Mouse (Mus musculus) midbrain, embryonic 13.5 days (tissue): ENCODE results near the gene Arf3. TPM values are rescaled to one million over a fixed set of nuclear protein-coding genes. Genes with fewer than 3 reads are reported as not detected.

Experiments used
- ATAC-seq: fragments of 200-750 bp; cut with Nextera tagmentation; 2 replicates; pipeline ENCODE4 v1.8.0; 2017; ENCODE audit warnings: mild to moderate bottlenecking, moderate TSS enrichment, moderate library complexity
- H3K27ac ChIP-seq: fragments of 300-500 bp; sonication (generic); 2 replicates; pipeline ENCODE4 v1.5.1; 2015; ENCODE audit warnings: inconsistent platforms, mild to moderate bottlenecking, moderate library complexity
- H3K27me3 ChIP-seq: fragments of 300-500 bp; sonication (generic); 2 replicates; pipeline ENCODE4 v1.6.1; 2015; ENCODE audit warnings: mild to moderate bottlenecking, inconsistent platforms
- H3K36me3 ChIP-seq: fragments of 300-500 bp; sonication (generic); 2 replicates; pipeline ENCODE4 v1.6.1; 2015; ENCODE audit warnings: mild to moderate bottlenecking, inconsistent platforms
- H3K4me1 ChIP-seq: fragments of 300-500 bp; sonication (generic); replicated peaks from 2 replicates; pipeline ENCODE4 v1.6.1; 2015; ENCODE audit warnings: inconsistent platforms
- H3K4me2 ChIP-seq: fragments of 300-500 bp; sonication (generic); replicated peaks from 2 replicates; pipeline ENCODE4 v1.6.1; 2015; ENCODE audit warnings: moderate library complexity, mild to moderate bottlenecking, inconsistent platforms
- H3K4me3 ChIP-seq: fragments of 300-500 bp; sonication (generic); replicated peaks from 2 replicates; pipeline ENCODE4 v1.5.1; 2015; ENCODE audit warnings: mild to moderate bottlenecking, inconsistent platforms
- H3K9ac ChIP-seq: fragments of 300-500 bp; sonication (generic); replicated peaks from 2 replicates; pipeline ENCODE4 v1.6.1; 2015; ENCODE audit warnings: mild to moderate bottlenecking, inconsistent platforms
- H3K9me3 ChIP-seq: fragments of 300-500 bp; sonication (generic); 2 replicates; pipeline ENCODE4 v1.6.1; 2016; ENCODE audit warnings: mild to moderate bottlenecking, inconsistent platforms
- WGBS: fragments of 180-500 bp; shearing (Covaris S2); methylation state at CpG from one replicate; pipeline ENCODE4 v1.1.7; 2015; 5-methylcytosine and 5-hydroxymethylcytosine counted together
- polyA plus RNA-seq: library from polyadenylated mRNA; unstranded; fragments of >200 nt; fragmentation: Nextera tagmentation; extraction: Ambion mirVana; gene quantifications from 2 replicates; pipeline ENCODE4 v1.2.1, GENCODE M21; 2015

Gene Arf3
- polyA plus RNA-seq, 1 experiment from 2014 or later, result 66.0 TPM

DNA sequence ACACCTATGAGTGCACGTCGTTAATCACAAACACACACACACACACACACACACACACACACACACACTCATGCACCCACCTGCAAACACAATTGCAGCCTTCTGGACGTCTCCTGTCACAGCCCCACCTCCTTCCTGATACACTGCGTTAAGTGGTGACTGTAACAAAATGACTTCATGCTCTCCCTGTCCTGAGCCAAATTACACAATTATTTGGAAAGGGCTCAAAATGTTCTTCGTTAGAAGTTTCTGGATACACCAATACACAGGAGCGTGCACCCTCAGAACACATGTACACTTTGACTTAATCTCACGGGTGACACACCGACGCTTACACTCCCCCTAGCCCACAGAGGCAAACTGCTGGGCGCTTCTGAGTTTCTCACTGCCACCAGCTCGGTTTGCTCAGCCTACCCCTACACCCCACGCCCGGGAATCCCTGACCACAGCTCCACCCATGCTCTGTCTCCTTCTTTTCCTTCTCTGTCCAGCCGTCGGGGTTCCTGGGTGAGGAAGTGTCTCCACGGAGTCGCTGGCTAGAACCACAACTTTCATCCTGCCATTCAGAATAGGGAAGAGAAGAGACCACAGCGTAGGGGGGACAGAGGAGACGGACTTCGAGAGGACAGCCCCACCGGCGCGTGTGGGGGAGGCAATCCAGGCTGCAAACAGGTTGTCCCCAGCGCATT lies 26.1 kb upstream of the Arf3 start:
- H3K4me2 ChIP-seq, result no peak overlapping the region; the same call in 1 of the 2 replicates
- peaks cover 100% of the 10 kb centered on the region for H3K27me3 ChIP-seq
- no peak for ATAC-seq
- no peaks in the 10 kb centered on the region for H3K36me3 ChIP-seq
- 10% methylated on average over 24 of the region's 24 CpGs for WGBS
- peak overlapping the region; percentile 16 for H3K4me3 ChIP-seq
- no peak overlapping the region for H3K9ac ChIP-seq
- H3K27ac ChIP-seq, result no peak overlapping the region
- no peaks in the 10 kb centered on the region for H3K9me3 ChIP-seq
- H3K4me1 ChIP-seq, result peaks cover 34% of the 10 kb centered on the region

GRCm38 (mm10) chr15:98787930-98788329 lies 24.9 kb upstream of the Arf3 start:
- Histone ChIP-seq H3K4me2 (no peak overlapping the region), H3K4me1 (peaks cover 30% of the 10 kb centered on the region), H3K9ac (no peak overlapping the region), H3K36me3 (no peaks in the 10 kb centered on the region), H3K27me3 (peaks cover 95% of the 10 kb centered on the region), H3K4me3 (no peak overlapping the region), H3K9me3 (no peaks in the 10 kb centered on the region), H3K27ac (no peak overlapping the region)
- no peak for ATAC-seq
- WGBS, result 43% methylated on average over 4 of the region's 4 CpGs

- H3K9me3 ChIP-seq, result no peaks in the 10 kb centered on the region
- no peak for ATAC-seq
- 45% methylated on average over 7 of the region's 7 CpGs for WGBS
Observed at GRCm38 (mm10) chr15:98785744-98786143, 22.7 kb upstream of the Arf3 start.

GRCm38 (mm10) chr15:98781166-98781565 lies 18.2 kb upstream of the Arf3 start:
- Histone ChIP-seq H3K4me3 (no peak overlapping the region), H3K27me3 (peaks cover 93% of the 10 kb centered on the region), H3K4me1 (peaks cover 30% of the 10 kb centered on the region), H3K9me3 (no peaks in the 10 kb centered on the region), H3K9ac (no peak overlapping the region), H3K36me3 (no peaks in the 10 kb centered on the region), H3K27ac (no peak overlapping the region), H3K4me2 (no peak overlapping the region)
- no peak for ATAC-seq
- WGBS, result 31% methylated on average over 6 of the region's 6 CpGs

More at GRCm38 (mm10) chr15:98785744-98786143, 22.7 kb upstream of the Arf3 start:
- Histone ChIP-seq H3K4me1 (peaks cover 12% of the 10 kb centered on the region), H3K4me2 (no peak overlapping the region), H3K36me3 (no peaks in the 10 kb centered on the region), H3K4me3 (no peak overlapping the region), H3K27ac (no peak overlapping the region), H3K9ac (no peak overlapping the region), H3K27me3 (peaks cover 93% of the 10 kb centered on the region)

DNA sequence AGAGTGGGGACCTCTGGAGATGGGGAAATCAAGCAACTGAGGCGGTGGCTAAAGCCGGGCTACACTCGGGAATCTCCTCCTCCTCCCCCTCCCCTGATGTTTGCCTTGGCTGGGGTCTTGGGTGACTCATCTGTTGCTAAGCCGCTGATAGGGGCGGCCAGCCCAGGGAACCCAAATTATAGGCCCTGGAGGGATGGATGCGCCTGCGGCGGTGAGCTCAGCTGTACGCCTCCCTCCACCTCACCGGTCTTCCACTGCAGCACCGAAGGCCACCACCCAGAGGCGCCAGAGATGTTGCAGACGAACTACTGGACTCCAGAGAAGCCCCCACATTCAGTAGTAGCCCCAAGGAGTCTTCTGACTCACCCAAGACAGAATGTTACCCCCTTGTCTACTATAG lies 17.6 kb upstream of the Arf3 start:
- Histone ChIP-seq H3K4me3 (no peak overlapping the region), H3K4me1 (peaks cover 36% of the 10 kb centered on the region), H3K9me3 (no peaks in the 10 kb centered on the region), H3K9ac (no peak overlapping the region), H3K27me3 (peaks cover 93% of the 10 kb centered on the region), H3K27ac (no peak overlapping the region), H3K36me3 (no peaks in the 10 kb centered on the region), H3K4me2 (no peak overlapping the region)
- 0 out of 2 replicates have a peak, but pooled peaks have one; percentile 9 for ATAC-seq
- WGBS, result 2% methylated on average over 13 of the region's 13 CpGs

DNA sequence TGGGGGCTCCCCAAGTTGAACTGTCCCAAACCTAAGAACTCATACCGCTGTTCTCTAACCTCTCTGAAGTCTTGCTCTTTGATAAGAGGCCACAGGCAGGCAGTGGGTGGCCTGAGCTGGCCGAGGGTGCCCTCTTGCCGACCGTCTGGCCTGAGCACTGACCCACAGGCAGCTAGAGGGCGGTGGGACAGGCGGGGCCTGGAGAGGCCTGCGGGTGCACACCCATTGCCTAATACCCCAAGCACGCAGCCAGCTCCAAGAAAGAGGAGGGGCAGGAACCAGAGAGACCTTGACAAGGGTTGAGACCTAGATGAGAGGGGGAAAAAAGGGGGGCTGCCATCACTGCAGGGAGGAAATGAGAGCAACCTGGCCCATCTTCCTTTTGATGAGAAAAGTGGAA lies 17.1 kb upstream of the Arf3 start:
- Histone ChIP-seq H3K4me2 (no peak overlapping the region), H3K4me3 (no peak overlapping the region), H3K36me3 (no peaks in the 10 kb centered on the region), H3K4me1 (peaks cover 38% of the 10 kb centered on the region), H3K9ac (no peak overlapping the region), H3K27me3 (peaks cover 93% of the 10 kb centered on the region), H3K27ac (no peak overlapping the region), H3K9me3 (no peaks in the 10 kb centered on the region)
- 6% methylated on average over 8 of the region's 8 CpGs for WGBS
- ATAC-seq, result no peak

DNA sequence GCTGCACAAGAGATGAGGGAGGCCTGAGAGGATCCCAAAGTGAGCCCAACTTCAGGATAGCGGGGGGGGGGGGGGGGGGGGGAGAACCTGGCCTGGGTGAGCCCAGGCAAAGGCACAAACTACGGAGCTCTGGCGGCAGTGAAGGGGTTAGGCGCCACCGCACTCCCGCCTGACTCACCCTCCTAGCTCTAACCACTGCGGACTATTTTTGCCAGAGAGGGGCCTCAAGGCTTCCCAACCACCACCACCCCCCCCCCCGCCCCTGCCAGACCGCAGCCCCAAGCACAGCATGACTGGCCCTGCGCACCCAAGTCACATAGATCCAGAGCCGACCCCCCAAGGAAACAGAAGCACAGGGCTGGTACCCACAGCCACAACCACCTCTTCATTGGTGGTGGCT lies 15.8 kb upstream of the Arf3 start:
- WGBS, result 2% methylated on average over 10 of the region's 11 CpGs
- H3K36me3 ChIP-seq, result no peaks in the 10 kb centered on the region
- no peaks in the 10 kb centered on the region for H3K9me3 ChIP-seq
- ATAC-seq, result no peak
- peaks cover 38% of the 10 kb centered on the region for H3K4me1 ChIP-seq
- no peak overlapping the region for H3K4me2 ChIP-seq
- no peak overlapping the region for H3K4me3 ChIP-seq
- no peak overlapping the region for H3K9ac ChIP-seq
- peaks cover 94% of the 10 kb centered on the region for H3K27me3 ChIP-seq
- H3K27ac ChIP-seq, result no peak overlapping the region

- Histone ChIP-seq H3K9me3 (no peaks in the 10 kb centered on the region), H3K27me3 (peaks cover 98% of the 10 kb centered on the region), H3K27ac (no peak overlapping the region), H3K4me3 (peak overlapping the region; percentile 26), H3K36me3 (no peaks in the 10 kb centered on the region), H3K4me2 (peak overlapping the region; percentile 47), H3K9ac (peak overlapping the region; percentile 41; the same call in 1 of the 2 replicates), H3K4me1 (peaks cover 38% of the 10 kb centered on the region)
- under 1% methylated on average over 24 of the region's 25 CpGs for WGBS
- no peak for ATAC-seq
Observed at GRCm38 (mm10) chr15:98778191-98778770, 15.3 kb upstream of the Arf3 start.

DNA sequence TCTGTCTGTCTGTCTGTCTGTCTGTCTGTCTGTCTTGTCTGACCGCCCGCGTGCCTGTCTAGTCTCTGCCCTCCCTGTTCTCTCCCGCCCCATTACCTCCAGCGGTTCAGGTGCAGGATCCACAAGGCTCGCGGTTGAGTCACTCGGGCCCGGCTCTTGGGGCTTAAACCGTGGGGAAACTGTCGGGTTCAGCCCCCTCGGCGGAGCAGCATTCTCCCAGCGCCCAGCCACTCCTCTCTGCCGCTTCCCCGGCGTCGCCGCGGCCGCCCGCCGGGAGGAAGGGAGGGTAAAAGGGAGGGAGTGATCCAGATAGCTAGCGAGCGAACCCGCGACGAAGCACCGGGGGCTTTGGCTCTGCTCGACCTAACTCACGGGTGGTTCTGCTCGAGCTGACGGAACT lies 14.7 kb upstream of the Arf3 start, which contains the start of gene Wnt10b:
Gene Wnt10b, minus strand, starts transcription at position 389 of the 400 bp plus-strand sequence.
- H3K9ac ChIP-seq, result peak within 1 kb of the TSS; percentile 41; the same call in 1 of the 2 replicates
- no peak within 1 kb of the TSS for H3K27ac ChIP-seq
- peaks cover 41% of the 10 kb centered on the region for H3K4me1 ChIP-seq
- H3K36me3 ChIP-seq, result no peaks in the 10 kb centered on the region
- H3K27me3 ChIP-seq, result peaks cover 99% of the 10 kb centered on the region
- no peak for ATAC-seq
- WGBS, result under 1% methylated on average over 27 of the region's 33 CpGs
- H3K9me3 ChIP-seq, result no peaks in the 10 kb centered on the region
- H3K4me3 ChIP-seq, result peak within 1 kb of the TSS; percentile 26
- H3K4me2 ChIP-seq, result peak within 1 kb of the TSS; percentile 47

- Histone ChIP-seq H3K27ac (no peak overlapping the region), H3K4me2 (0 out of 2 replicates have a peak overlapping the region, but pooled peaks have one; percentile 49), H3K9me3 (no peaks in the 10 kb centered on the region), H3K4me1 (peaks cover 47% of the 10 kb centered on the region), H3K27me3 (peaks cover 100% of the 10 kb centered on the region), H3K36me3 (no peaks in the 10 kb centered on the region), H3K4me3 (peak overlapping the region; percentile 36; the same call in 1 of the 2 replicates), H3K9ac (no peak overlapping the region)
- 2% methylated on average over 19 of the region's 19 CpGs for WGBS
- ATAC-seq, result no peak
Observed at GRCm38 (mm10) chr15:98777005-98777616, 14.1 kb upstream of the Arf3 start.

- peak overlapping the region; percentile 49 for H3K4me2 ChIP-seq
- H3K4me3 ChIP-seq, result peak overlapping the region; percentile 36
- peaks cover 100% of the 10 kb centered on the region for H3K27me3 ChIP-seq
- H3K27ac ChIP-seq, result no peak overlapping the region
- peak; percentile 70 for ATAC-seq
- no peaks in the 10 kb centered on the region for H3K36me3 ChIP-seq
- no peaks in the 10 kb centered on the region for H3K9me3 ChIP-seq
- under 1% methylated on average over 62 of the region's 62 CpGs for WGBS
- H3K9ac ChIP-seq, result peak overlapping the region; percentile 49; the same call in 1 of the 2 replicates
- peaks cover 47% of the 10 kb centered on the region for H3K4me1 ChIP-seq
Observed at GRCm38 (mm10) chr15:98776280-98777004, 13.4 kb upstream of the Arf3 start.
